Mouse (Mus musculus): ENCODE measurements around the gene E130309D02Rik.

- TF ChIP-seq POLR2A (IDR thresholded peaks at IDR 0.05; ENCODE audit: low read depth, low read length) (no peak), CTCF (IDR thresholded peaks at IDR 0.05; ENCODE audit: extremely low read depth, insufficient read length, insufficient replicate concordance, low read depth, low read length) (no peak)
Observed at GRCm38 (mm10) chr5:143264689-143265088, 50.5 kb downstream of the E130309D02Rik start.
